Mouse (Mus musculus) lung, postnatal 25 days (tissue): ENCODE measurements around the gene Pcbd2.

Experiments
- DNase-seq: peaks from one replicate; pipeline ENCODE4 v3.0.0; 2022; ENCODE audit warnings: low spot score

Gene Pcbd2

DNA sequence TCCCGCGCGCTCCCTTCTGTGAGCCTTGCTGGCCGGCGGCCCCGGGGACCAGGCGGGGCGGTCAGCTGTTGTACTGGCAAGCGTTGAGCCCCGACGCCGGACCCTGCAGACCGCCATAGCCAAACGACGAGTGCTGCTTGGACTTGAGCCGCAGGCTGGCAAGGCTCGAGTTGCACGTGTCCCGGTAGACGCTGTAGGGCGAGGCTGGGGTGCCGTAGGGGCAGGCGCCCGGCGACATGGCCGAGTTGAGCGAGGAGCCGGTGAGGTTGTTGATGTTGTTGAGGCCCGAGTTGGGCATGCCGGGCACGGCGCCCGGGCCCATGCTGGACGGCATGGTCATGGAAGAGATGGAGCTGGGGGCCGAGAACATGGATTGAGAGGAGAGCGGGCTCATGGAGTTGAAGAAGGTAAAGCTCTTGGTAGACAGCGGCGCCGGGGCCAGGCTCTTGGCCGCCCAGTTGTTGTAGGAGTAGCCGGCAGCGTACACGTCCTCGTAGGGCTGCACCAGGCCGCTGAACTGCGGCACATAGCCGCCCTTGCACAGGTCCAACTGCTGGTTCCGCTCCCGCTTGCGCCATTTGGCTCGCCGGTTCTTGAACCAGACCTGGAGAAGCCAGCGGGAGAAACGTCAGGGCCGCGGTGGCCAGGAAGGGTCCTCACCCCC lies 99.0 kb downstream of the Pcbd2 start:
- no peak for DNase-seq
